Mouse (Mus musculus): Measurements from ENCODE around the gene Ablim2. TPM values are rescaled to one million over a fixed set of nuclear protein-coding genes. Genes with fewer than 3 reads are reported as not detected.

Ablim2 gene
- polyA plus RNA-seq, 1 experiment = 2.2 TPM

DNA sequence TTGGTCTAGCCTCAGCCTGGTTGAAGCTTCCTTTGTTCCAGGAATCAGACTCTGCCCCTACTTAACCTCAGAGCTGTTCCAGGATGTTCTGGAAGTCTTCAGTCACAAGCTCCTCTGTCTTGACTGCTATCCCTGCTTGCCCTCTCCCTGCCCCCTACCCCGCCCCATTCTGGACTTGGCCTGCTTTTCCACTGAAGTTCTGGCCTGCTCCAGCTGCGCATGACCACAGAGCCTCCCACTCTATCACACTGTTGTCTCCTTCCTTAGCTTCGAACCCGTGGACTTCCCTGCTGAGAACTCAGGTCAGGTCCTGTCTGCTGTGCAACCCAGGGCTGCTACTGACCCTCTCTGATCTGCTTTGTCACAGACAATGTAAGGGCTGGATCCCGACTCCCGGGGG, 8.2 kb downstream of the Ablim2 start:
- Histone ChIP-seq H3K4me3 (replicated peaks; ENCODE audit: control insufficient read depth, low read depth, low read length) (no peak overlapping the region), H3K27ac (ENCODE audit: control insufficient read depth, insufficient read depth, low read depth, low read length, poor library complexity) (no peak overlapping the region), H3K4me1 (ENCODE audit: control insufficient read depth, insufficient read depth, low read length) (no peaks in the 10 kb centered on the region)
- TF ChIP-seq POLR2A (IDR thresholded peaks at IDR 0.05; ENCODE audit: borderline replicate concordance, control insufficient read depth, low read depth, low read length) (no peak), CTCF (IDR thresholded peaks at IDR 0.05; ENCODE audit: control insufficient read depth, insufficient read depth, low read length) (no peak)
- WGBS = 76% methylated on average over 6 of the region's 6 CpGs

DNA sequence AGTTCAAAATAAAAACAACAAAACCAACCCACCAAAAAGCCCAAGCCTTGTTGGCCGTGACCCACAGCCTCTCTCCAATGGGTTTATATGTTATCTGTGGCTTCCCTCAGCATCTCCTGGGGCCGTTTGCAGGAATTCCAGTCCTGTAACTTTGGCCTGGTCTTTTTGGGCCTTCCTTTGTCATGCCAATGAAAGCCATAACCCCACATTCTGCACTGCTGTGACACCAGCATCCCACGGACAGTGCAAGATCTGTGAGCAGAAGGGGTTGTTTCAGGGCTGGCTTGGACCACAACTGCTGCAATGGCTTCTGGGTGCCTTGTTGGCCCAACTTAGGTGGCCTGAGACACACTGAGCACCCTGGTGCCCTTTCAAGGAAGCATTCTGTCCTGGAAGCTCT, 10.8 kb downstream of the Ablim2 start:
- Histone ChIP-seq H3K4me1 (ENCODE audit: control insufficient read depth, insufficient read depth, low read length) (no peaks in the 10 kb centered on the region), H3K27ac (ENCODE audit: control insufficient read depth, insufficient read depth, low read depth, low read length, poor library complexity) (no peak overlapping the region), H3K4me3 (replicated peaks; ENCODE audit: control insufficient read depth, low read depth, low read length) (no peak overlapping the region)
- WGBS = 72% methylated on average over 3 of the region's 3 CpGs
- TF ChIP-seq POLR2A (IDR thresholded peaks at IDR 0.05; ENCODE audit: borderline replicate concordance, control insufficient read depth, low read depth, low read length) (no peak), CTCF (IDR thresholded peaks at IDR 0.05; ENCODE audit: control insufficient read depth, insufficient read depth, low read length) (no peak)

DNA sequence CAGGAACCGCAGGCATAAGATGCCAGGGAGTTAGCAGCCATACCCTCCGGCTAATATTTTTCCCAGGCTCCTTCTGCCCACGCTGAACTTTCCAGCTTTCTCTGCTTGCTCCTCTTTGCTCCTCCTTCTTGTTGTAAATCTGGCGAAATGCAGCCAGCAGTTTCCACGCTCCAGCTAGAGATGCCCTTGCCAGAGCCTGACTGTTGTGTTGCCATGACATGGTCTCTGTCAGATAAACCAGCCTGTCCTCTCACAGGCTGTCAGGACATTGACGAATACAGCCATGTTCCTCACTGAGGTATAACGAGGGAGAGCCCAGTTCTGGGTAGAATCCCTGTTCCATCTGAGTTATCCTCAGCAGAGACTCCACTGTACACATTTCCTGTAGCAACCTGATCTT, 11.3 kb downstream of the Ablim2 start:
- TF ChIP-seq CTCF (IDR thresholded peaks at IDR 0.05; ENCODE audit: control insufficient read depth, insufficient read depth, low read length) (no peak), POLR2A (IDR thresholded peaks at IDR 0.05; ENCODE audit: borderline replicate concordance, control insufficient read depth, low read depth, low read length) (no peak)
- WGBS = 80% methylated on average over 7 of the region's 7 CpGs
- Histone ChIP-seq H3K4me1 (ENCODE audit: control insufficient read depth, insufficient read depth, low read length) (no peaks in the 10 kb centered on the region), H3K4me3 (replicated peaks; ENCODE audit: control insufficient read depth, low read depth, low read length) (no peak overlapping the region), H3K27ac (ENCODE audit: control insufficient read depth, insufficient read depth, low read depth, low read length, poor library complexity) (no peak overlapping the region)

GRCm38 (mm10) chr5:35770246-35770645, 12.6 kb downstream of the Ablim2 start:
- no peaks in the 10 kb centered on the region for H3K4me1 ChIP-seq (ENCODE audit: control insufficient read depth, insufficient read depth, low read length)
- no peak for TF ChIP-seq POLR2A (IDR thresholded peaks at IDR 0.05; ENCODE audit: borderline replicate concordance, control insufficient read depth, low read depth, low read length)
- TF ChIP-seq CTCF (IDR thresholded peaks at IDR 0.05; ENCODE audit: control insufficient read depth, insufficient read depth, low read length) = no peak
- WGBS = 88% methylated on average over 2 of the region's 2 CpGs
- H3K27ac ChIP-seq (ENCODE audit: control insufficient read depth, insufficient read depth, low read depth, low read length, poor library complexity) = no peak overlapping the region
- no peak overlapping the region for H3K4me3 ChIP-seq (replicated peaks; ENCODE audit: control insufficient read depth, low read depth, low read length)

DNA sequence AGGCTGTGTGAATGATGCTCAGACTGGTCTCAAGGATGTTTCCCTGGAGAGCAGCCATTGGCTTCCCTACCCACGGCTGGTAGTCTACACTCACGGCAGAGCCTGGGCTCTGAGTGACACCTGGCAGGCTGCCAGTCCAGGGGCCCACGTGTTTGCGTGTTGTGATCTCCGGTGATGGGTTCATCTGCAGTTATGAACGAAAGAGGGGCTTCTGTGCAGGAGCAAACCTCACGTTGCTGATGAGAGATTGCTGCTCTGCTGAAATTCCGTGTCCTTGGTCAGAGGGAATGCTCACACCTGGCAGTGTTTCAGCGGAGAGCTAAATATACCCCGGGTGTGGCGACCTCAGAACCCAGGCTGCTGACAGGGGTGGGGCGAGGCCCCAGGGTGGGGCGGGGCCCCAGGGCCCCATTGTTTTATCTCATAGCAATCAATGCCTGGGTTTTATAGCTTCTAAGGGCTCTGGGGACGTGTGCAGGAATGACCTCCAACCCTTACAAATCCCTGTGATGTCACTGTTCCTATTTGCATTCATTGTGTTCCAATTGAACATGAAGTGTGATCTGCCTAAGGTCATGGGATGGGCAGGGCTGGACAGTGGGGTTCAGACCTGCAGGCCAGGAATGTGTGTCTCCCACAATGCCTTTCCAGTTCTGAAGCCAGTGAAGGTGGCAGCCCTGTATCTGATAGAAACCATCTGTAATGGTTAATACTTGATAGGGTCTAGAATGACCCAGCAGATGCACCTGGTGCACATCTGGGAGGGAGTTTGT, 13.4 kb downstream of the Ablim2 start:
- no peak overlapping the region for H3K27ac ChIP-seq (ENCODE audit: control insufficient read depth, insufficient read depth, low read depth, low read length, poor library complexity)
- TF ChIP-seq CTCF (IDR thresholded peaks at IDR 0.05; ENCODE audit: control insufficient read depth, insufficient read depth, low read length) = no peak
- TF ChIP-seq POLR2A (IDR thresholded peaks at IDR 0.05; ENCODE audit: borderline replicate concordance, control insufficient read depth, low read depth, low read length) = no peak
- WGBS = 47% methylated on average over 14 of the region's 14 CpGs
- H3K4me3 ChIP-seq (replicated peaks; ENCODE audit: control insufficient read depth, low read depth, low read length) = no peak overlapping the region
- no peaks in the 10 kb centered on the region for H3K4me1 ChIP-seq (ENCODE audit: control insufficient read depth, insufficient read depth, low read length)

DNA sequence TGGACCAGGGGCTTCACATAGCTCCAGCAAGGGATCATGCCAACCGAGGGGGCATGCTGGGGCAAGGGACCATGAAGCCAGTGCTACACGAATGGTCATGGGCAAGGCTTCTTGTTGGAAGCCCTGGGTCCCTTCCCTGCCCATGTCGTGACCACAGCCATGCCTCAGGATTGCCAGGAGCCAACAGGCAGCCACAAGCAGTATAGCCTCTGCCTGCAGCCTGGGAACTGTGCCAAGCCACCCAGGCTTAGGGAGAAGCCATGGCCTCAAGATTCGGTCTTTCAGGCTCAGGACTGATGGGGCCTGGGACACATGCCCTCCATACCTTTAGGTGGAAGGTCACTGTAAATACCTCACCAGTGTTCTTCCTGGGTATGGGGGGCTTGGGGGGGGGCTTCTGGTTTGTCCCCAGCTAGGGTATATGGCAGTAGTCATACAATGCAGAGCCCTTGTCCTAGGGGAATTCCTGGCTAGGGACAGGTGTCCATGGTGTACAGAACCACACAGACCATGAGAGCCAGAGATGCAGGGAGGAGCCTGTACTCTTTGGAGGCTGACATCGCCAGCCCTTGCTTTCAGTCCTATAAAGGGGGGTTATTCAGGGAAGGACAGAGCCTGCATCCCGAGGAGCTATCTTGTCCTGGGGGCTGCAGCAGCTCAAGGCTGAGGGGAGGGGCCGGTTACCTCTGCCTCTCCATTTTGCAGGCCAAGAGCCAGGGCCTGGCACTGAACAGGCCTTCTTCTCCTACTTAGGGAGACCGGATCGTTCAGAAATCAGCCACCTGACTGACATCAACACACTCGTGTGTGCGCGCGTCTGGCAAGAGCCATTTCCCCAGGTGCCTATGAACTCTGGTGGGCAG, 15.8 kb downstream of the Ablim2 start:
- no peak for TF ChIP-seq POLR2A (IDR thresholded peaks at IDR 0.05; ENCODE audit: borderline replicate concordance, control insufficient read depth, low read depth, low read length)
- TF ChIP-seq CTCF (IDR thresholded peaks at IDR 0.05; ENCODE audit: control insufficient read depth, insufficient read depth, low read length) = no peak
- no peaks in the 10 kb centered on the region for H3K4me1 ChIP-seq (ENCODE audit: control insufficient read depth, insufficient read depth, low read length)
- no peak overlapping the region for H3K27ac ChIP-seq (ENCODE audit: control insufficient read depth, insufficient read depth, low read depth, low read length, poor library complexity)
- no peak overlapping the region for H3K4me3 ChIP-seq (replicated peaks; ENCODE audit: control insufficient read depth, low read depth, low read length)
- WGBS = 25% methylated on average over 13 of the region's 13 CpGs

- no peak for TF ChIP-seq CTCF (IDR thresholded peaks at IDR 0.05; ENCODE audit: control insufficient read depth, insufficient read depth, low read length)
- no peak for TF ChIP-seq POLR2A (IDR thresholded peaks at IDR 0.05; ENCODE audit: borderline replicate concordance, control insufficient read depth, low read depth, low read length)
- Histone ChIP-seq H3K4me1 (ENCODE audit: control insufficient read depth, insufficient read depth, low read length) (no peaks in the 10 kb centered on the region), H3K27ac (ENCODE audit: control insufficient read depth, insufficient read depth, low read depth, low read length, poor library complexity) (no peak overlapping the region), H3K4me3 (replicated peaks; ENCODE audit: control insufficient read depth, low read depth, low read length) (no peak overlapping the region)
- 12% methylated on average over 6 of the region's 6 CpGs for WGBS
Measured at GRCm38 (mm10) chr5:35774137-35774424, 16.4 kb downstream of the Ablim2 start.

DNA sequence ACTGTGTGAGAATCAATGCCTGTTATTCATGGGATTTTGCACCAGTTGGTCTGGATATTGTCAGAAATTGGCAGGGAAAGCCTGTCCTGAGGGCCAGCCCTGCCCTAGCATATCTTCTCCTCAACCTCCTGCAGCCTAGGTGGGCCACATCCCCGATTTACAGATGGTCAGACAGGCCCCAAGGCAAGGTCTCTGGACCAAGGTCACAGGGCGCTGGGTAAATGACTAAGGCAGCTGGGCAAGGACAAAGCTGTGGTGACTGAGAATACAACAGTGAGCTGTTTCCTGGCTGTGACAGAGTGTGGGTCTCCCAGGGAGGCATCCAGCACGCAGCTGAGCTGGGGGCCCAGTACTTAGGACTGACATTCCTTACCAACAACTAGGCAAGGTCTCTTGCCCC, 23.4 kb downstream of the Ablim2 start:
- H3K4me3 ChIP-seq (replicated peaks; ENCODE audit: control insufficient read depth, low read depth, low read length) = no peak overlapping the region
- WGBS = 80% methylated on average over 3 of the region's 3 CpGs
- H3K27ac ChIP-seq (ENCODE audit: control insufficient read depth, insufficient read depth, low read depth, low read length, poor library complexity) = no peak overlapping the region
- no peaks in the 10 kb centered on the region for H3K4me1 ChIP-seq (ENCODE audit: control insufficient read depth, insufficient read depth, low read length)
- no peak for TF ChIP-seq CTCF (IDR thresholded peaks at IDR 0.05; ENCODE audit: control insufficient read depth, insufficient read depth, low read length)
- no peak for TF ChIP-seq POLR2A (IDR thresholded peaks at IDR 0.05; ENCODE audit: borderline replicate concordance, control insufficient read depth, low read depth, low read length)

All from bone marrow, adult 2 months (tissue).